Mouse (Mus musculus): Measurements from ENCODE around the gene Xylt2. TPM values are rescaled to one million over a fixed set of nuclear protein-coding genes. Genes with fewer than 3 reads are reported as not detected.

The Xylt2 gene
- 5.6 and 8.2 TPM in 2 replicates for polyA plus RNA-seq (2012; ENCODE audit: insufficient read depth, insufficient read length, missing spikeins)

DNA sequence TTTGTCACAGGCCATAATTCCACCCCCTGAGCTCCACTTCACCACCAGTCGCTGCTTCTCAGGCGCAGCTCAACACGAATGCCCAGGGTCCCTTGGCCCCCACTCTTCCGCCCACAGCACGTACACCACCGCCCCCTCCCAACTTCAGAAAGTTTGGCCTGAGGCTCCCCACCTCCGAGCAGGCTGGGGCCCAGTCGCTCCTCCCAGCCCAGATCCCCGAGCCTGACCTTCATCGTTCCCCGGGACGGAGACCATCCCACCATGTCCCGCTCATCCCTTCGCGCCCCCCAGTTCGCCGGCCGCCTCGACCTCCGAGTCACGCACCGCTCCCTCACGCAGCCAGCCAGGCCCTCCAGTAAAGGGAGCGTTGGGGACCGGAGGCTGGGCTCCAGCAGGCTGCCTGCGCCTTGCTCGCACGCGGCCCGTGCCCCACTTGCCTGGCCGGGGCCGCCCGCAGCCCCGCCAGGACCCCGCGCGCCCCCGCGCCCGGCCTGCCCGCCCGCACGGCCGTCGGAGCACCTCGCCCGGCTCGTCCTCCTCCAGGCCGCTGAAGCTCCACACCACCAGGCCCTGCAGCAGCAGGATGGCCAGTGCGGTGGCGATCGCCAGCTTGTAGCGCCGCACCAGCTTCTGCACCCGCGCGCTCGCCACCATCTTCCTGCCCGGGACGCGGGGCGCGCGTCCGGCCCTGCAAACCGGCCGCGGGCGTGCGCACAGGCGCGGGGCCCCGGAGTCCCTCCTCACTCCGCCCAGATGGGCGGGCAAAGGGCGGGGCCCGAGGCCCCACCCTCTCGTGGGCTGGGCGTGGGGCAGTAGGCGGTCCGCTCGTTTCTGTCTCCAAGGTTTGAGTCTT is at the start of gene Xylt2:
Xylt2 (minus strand) TSS at position 762 of the 853 bp plus-strand sequence.
- H3K4me1 ChIP-seq (ENCODE audit: control insufficient read depth, insufficient read depth, insufficient read length, low read length): peaks cover 24% of the 10 kb centered on the region
- peak within 1 kb of the TSS; percentile 88 for H3K4me3 ChIP-seq (ENCODE audit: insufficient read depth, low read depth, low read length)
- peak within 1 kb of the TSS; percentile 56 for H3K27ac ChIP-seq (replicated peaks; ENCODE audit: low read depth, low read length)

DNA sequence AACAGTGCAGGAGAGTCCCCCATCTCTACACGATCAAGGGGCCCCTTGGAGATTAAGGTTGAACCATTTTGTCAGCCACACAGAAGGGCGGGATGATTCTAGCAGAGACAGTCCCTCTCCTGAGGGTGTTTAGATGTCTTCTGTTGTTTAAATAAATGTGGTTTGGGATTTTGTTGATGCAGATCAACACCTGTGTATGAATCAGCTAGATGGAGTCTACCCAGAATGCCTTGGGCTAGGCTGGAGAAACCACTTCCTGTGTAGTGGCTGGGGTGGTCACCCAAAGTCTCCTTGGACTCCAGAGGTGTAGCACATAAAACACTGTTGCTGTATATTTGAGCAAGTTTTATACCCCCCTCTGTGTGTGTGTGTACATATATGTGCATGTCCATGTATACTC is 41.9 kb upstream of the Xylt2 start:
- no peak overlapping the region for H3K4me3 ChIP-seq (ENCODE audit: insufficient read depth, low read depth, low read length)
- peaks cover 5% of the 10 kb centered on the region; the same call in 1 of the 2 replicates for H3K4me1 ChIP-seq (ENCODE audit: control insufficient read depth, insufficient read depth, insufficient read length, low read length)
- no peak overlapping the region for H3K27ac ChIP-seq (replicated peaks; ENCODE audit: low read depth, low read length)

DNA sequence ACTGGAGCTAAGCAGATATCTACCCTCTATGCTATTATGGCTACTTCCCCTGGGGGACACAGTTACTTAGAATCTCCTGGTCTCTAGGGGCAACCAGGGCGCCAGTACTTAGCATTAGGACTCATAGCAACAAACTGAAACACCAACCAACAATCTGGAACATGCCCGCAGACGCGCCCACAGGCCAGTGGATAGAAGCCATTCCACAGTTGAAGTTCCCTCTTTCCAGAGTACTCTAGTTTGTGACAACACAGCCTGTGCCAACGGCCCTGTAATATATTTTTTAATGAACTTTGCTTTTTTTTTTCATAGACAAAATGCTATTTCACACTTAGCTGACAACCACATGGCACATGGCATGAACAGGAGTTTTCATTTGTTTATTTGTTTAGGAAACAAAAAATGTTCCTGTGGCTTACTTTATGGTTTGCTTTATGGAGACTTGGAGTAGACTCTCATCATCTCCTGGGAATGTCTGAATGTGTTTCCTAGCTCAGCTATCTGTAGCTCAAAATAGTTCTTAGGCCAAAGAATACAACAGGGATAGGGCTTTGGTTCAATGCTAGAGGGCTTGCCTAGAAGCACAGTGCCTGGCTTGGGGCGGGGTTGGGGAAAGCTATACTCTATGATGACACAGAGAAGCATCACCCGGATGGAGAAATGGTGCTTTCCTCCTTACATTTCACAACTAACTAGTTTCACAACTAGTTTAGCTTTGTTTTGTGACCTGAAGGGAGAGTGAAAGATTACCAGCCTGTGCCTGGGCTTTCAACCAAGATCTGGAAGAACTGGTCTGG is 41.0 kb upstream of the Xylt2 start:
- peaks cover 5% of the 10 kb centered on the region; the same call in 1 of the 2 replicates for H3K4me1 ChIP-seq (ENCODE audit: control insufficient read depth, insufficient read depth, insufficient read length, low read length)
- no peak overlapping the region for H3K4me3 ChIP-seq (ENCODE audit: insufficient read depth, low read depth, low read length)
- no peak overlapping the region for H3K27ac ChIP-seq (replicated peaks; ENCODE audit: low read depth, low read length)

- Histone ChIP-seq H3K4me3 (ENCODE audit: insufficient read depth, low read depth, low read length) (no peak overlapping the region), H3K27ac (replicated peaks; ENCODE audit: low read depth, low read length) (no peak overlapping the region), H3K4me1 (ENCODE audit: control insufficient read depth, insufficient read depth, insufficient read length, low read length) (peaks cover 5% of the 10 kb centered on the region; the same call in 1 of the 2 replicates)
Observed at GRCm38 (mm10) chr11:94717239-94717638, 39.9 kb upstream of the Xylt2 start.

DNA sequence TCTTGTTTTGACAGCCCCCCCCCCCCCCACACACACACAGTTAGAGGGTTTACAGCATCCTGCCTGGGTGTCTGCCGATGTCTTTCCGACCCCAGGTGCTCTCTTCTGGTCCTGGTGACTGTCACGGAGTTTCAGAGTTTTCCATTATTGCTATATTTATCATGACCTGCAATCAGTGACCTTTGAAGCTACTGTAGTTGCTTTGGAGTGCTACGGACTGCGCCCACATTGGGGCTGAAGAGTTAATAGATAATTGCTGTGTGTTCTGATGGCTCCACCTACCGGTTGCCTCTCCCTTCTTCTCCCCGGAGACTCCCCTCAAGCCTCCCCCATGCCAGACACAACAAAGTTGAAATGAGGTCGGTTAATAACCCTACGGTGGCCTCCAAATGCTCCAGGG is 39.4 kb upstream of the Xylt2 start:
- H3K4me3 ChIP-seq (ENCODE audit: insufficient read depth, low read depth, low read length): peak overlapping the region; percentile 27; the same call in 1 of the 2 replicates
- peaks cover 5% of the 10 kb centered on the region; the same call in 1 of the 2 replicates for H3K4me1 ChIP-seq (ENCODE audit: control insufficient read depth, insufficient read depth, insufficient read length, low read length)
- H3K27ac ChIP-seq (replicated peaks; ENCODE audit: low read depth, low read length): no peak overlapping the region

- Histone ChIP-seq H3K27ac (replicated peaks; ENCODE audit: low read depth, low read length) (no peak overlapping the region), H3K4me1 (ENCODE audit: control insufficient read depth, insufficient read depth, insufficient read length, low read length) (peaks cover 5% of the 10 kb centered on the region; the same call in 1 of the 2 replicates), H3K4me3 (ENCODE audit: insufficient read depth, low read depth, low read length) (no peak overlapping the region)
Observed at GRCm38 (mm10) chr11:94715622-94716021, 38.3 kb upstream of the Xylt2 start.

DNA sequence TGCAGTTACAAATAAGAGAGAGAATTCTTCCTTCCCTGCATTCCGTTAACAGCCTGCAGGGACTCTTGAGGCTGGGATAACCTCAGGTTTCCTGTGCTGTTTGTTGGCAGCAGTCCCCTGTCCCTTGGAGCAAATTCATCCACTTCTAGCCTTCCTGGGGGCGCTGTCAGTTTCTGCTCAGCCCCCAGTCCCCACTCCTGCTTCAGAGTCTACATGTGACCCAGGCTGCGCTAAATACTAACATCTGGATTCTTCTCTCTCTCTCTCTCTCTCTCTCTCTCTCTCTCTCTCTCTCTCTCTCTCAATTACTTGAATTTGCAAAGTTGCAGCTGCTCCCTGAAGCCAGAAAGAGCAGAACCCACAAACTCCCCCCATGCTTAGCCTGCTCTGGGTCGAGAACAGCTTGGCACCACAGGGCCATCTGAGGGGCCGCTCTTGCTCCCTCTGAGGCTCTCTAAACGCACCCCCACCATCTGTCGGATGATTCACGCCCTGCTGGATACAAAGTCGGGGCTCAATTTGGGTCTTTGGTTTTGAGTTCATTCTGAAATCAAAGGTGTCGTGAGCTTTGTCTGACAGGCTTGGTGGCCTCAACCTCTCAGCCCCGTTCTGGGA is 36.0 kb upstream of the Xylt2 start:
- no peak overlapping the region for H3K4me3 ChIP-seq (ENCODE audit: insufficient read depth, low read depth, low read length)
- peaks cover 5% of the 10 kb centered on the region; the same call in 1 of the 2 replicates for H3K4me1 ChIP-seq (ENCODE audit: control insufficient read depth, insufficient read depth, insufficient read length, low read length)
- no peak overlapping the region for H3K27ac ChIP-seq (replicated peaks; ENCODE audit: low read depth, low read length)

GRCm38 (mm10) chr11:94704472-94704871 is 27.2 kb upstream of the Xylt2 start, which contains the start of gene Gm11541:
Gene Gm11541 (minus strand): TSS chr11:94704499.
- Histone ChIP-seq H3K4me3 (ENCODE audit: insufficient read depth, low read depth, low read length) (no peak within 1 kb of the TSS), H3K4me1 (ENCODE audit: control insufficient read depth, insufficient read depth, insufficient read length, low read length) (peaks cover 4% of the 10 kb centered on the region; the same call in 1 of the 2 replicates), H3K27ac (replicated peaks; ENCODE audit: low read depth, low read length) (no peak within 1 kb of the TSS)

DNA sequence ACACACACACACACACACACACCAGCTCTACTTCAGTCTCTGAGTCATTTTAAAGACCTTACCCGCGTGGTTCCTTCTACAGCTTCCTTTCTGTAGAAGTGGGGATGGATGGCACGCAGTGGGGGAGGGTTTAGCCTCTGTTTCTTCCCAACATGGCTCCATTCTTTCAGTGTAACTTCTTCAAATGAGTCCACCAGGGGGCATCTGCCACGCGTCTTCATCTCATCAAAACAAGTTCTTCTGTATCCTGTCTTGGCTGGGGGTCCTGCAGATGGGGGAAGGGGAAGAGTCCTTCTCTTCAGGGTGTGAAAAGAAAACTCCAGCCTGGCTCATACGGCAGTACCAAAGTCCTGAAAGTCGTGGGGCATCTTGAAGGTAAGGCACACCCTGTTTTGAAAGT is 26.7 kb upstream of the Xylt2 start:
- H3K4me1 ChIP-seq (ENCODE audit: control insufficient read depth, insufficient read depth, insufficient read length, low read length): peaks cover 4% of the 10 kb centered on the region; the same call in 1 of the 2 replicates
- H3K27ac ChIP-seq (replicated peaks; ENCODE audit: low read depth, low read length): no peak overlapping the region
- H3K4me3 ChIP-seq (ENCODE audit: insufficient read depth, low read depth, low read length): no peak overlapping the region

DNA sequence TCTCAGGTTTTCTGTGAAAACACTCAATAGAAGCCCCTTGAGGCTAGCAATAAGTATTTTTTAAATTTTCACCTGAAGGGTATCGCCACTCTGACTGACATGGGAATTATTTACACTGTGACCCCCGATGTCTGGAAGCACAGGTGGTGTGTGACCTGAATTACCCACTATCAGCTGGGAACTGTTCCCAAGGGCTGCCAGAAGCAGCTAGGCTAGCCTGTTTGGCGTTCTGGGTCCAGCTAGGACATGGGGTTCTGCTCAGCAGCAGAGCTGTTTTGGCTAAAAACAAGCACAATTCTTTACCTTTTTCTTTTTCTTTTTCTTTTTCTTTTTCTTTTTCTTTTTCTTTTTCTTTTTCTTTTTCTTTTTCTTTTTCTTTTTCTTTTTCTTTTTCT is 24.9 kb upstream of the Xylt2 start:
- peaks cover 4% of the 10 kb centered on the region; the same call in 1 of the 2 replicates for H3K4me1 ChIP-seq (ENCODE audit: control insufficient read depth, insufficient read depth, insufficient read length, low read length)
- H3K4me3 ChIP-seq (ENCODE audit: insufficient read depth, low read depth, low read length): no peak overlapping the region
- H3K27ac ChIP-seq (replicated peaks; ENCODE audit: low read depth, low read length): no peak overlapping the region

GRCm38 (mm10) chr11:94701401-94702215 is 24.3 kb upstream of the Xylt2 start:
- H3K4me1 ChIP-seq (ENCODE audit: control insufficient read depth, insufficient read depth, insufficient read length, low read length): peaks cover 4% of the 10 kb centered on the region; the same call in 1 of the 2 replicates
- no peak overlapping the region for H3K4me3 ChIP-seq (ENCODE audit: insufficient read depth, low read depth, low read length)
- no peak overlapping the region for H3K27ac ChIP-seq (replicated peaks; ENCODE audit: low read depth, low read length)

DNA sequence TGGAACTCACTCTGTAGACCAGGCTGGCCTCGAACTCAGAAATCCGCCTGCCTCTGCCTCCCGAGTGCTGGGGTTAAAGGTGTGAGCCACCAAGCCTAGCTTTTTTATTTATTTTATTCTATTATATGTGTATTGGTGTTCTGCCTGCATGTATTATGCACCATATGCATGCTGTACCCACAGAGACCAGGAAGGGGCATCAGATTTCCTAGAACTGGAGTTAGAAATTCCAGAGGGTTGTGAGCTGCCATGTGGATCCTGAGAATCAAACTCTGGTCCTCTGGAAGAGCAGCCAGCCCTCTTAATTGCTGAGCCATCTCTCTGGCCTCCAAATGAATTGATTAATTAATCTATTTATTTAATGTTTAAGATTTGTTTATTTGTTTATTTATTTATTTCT is 22.1 kb upstream of the Xylt2 start:
- no peak overlapping the region for H3K4me3 ChIP-seq (ENCODE audit: insufficient read depth, low read depth, low read length)
- peaks cover 4% of the 10 kb centered on the region; the same call in 1 of the 2 replicates for H3K4me1 ChIP-seq (ENCODE audit: control insufficient read depth, insufficient read depth, insufficient read length, low read length)
- no peak overlapping the region for H3K27ac ChIP-seq (replicated peaks; ENCODE audit: low read depth, low read length)

- no peak overlapping the region for H3K27ac ChIP-seq (replicated peaks; ENCODE audit: low read depth, low read length)
Observed at GRCm38 (mm10) chr11:94697703-94698464, 20.6 kb upstream of the Xylt2 start.

More at GRCm38 (mm10) chr11:94697703-94698464, 20.6 kb upstream of the Xylt2 start:
- Histone ChIP-seq H3K4me1 (ENCODE audit: control insufficient read depth, insufficient read depth, insufficient read length, low read length) (peaks cover 3% of the 10 kb centered on the region; the same call in 1 of the 2 replicates), H3K4me3 (ENCODE audit: insufficient read depth, low read depth, low read length) (no peak overlapping the region)
